Mouse (Mus musculus) kidney, postnatal 0 days (tissue): ENCODE data around the gene 1700013F07Rik. TPM values are rescaled to one million over a fixed set of nuclear protein-coding genes. Genes with fewer than 3 reads are reported as not detected.

ENCODE experiments used
- ATAC-seq: fragments of 200-750 bp; cut with Nextera tagmentation; replicated peaks from 2 replicates; pipeline ENCODE4 v1.8.0; 2017; ENCODE audit warnings: low read depth, moderate number of reproducible peaks, moderate TSS enrichment, moderate library complexity; ENCODE audit not compliant: low FRiP score
- DNase-seq: peaks from one replicate; pipeline ENCODE4 v3.0.0-alpha.2; 2016; ENCODE audit warnings: low spot score
- H3K27ac ChIP-seq: fragments of 300-500 bp; sonication (generic); 2 replicates; pipeline ENCODE4 v1.5.1; 2014; ENCODE audit warnings: mild to moderate bottlenecking
- H3K27me3 ChIP-seq: fragments of 300-500 bp; sonication (generic); 2 replicates; pipeline ENCODE4 v1.6.1; 2014; ENCODE audit warnings: low read length, mixed read lengths; ENCODE audit not compliant: insufficient read depth
- H3K36me3 ChIP-seq: fragments of 300-500 bp; sonication (generic); 2 replicates; pipeline ENCODE4 v1.6.1; 2014; ENCODE audit warnings: low read length, mixed read lengths; ENCODE audit not compliant: insufficient read depth
- H3K4me1 ChIP-seq: fragments of 300-500 bp; sonication (generic); replicated peaks from 2 replicates; pipeline ENCODE4 v1.6.1; 2014; ENCODE audit warnings: antibody characterized with exemption, low read length, mixed read lengths; ENCODE audit not compliant: insufficient read depth
- H3K4me2 ChIP-seq: fragments of 300-500 bp; sonication (generic); 2 replicates; pipeline ENCODE4 v1.6.1; 2014; ENCODE audit warnings: mild to moderate bottlenecking, low read length, moderate library complexity, mixed read lengths
- H3K4me3 ChIP-seq: fragments of 300-500 bp; sonication (generic); replicated peaks from 2 replicates; pipeline ENCODE4 v1.5.1; 2014; ENCODE audit warnings: low read depth, low read length
- H3K9ac ChIP-seq: fragments of 300-500 bp; sonication (generic); 2 replicates; pipeline ENCODE4 v1.6.1; 2014; ENCODE audit warnings: low read depth, low read length
- H3K9me3 ChIP-seq: fragments of 300-500 bp; sonication (generic); replicated peaks from 2 replicates; pipeline ENCODE4 v1.6.1; 2016; ENCODE audit warnings: low read length, inconsistent platforms, mixed read lengths
- CTCF ChIP-seq: IDR thresholded peaks from 2 replicates; pipeline ENCODE4 v1.5.1; 2016; ENCODE audit warnings: antibody characterized with exemption, low read depth, mild to moderate bottlenecking, moderate library complexity
- WGBS: fragments of 180-500 bp; shearing (Covaris S2); extraction: QIAGEN DNeasy Blood & Tissue Kit; methylation state at CpG from one replicate; pipeline ENCODE4 v1.1.7; 2014; 5-methylcytosine and 5-hydroxymethylcytosine counted together
- polyA plus RNA-seq: library from polyadenylated mRNA; unstranded; fragments of >200 nt; fragmentation: Nextera tagmentation; extraction: Ambion mirVana; gene quantifications from 2 replicates; pipeline ENCODE4 v1.2.1, GENCODE M21; 2015

1700013F07Rik gene
- polyA plus RNA-seq, 1 experiment from 2014 or later: not detected

DNA sequence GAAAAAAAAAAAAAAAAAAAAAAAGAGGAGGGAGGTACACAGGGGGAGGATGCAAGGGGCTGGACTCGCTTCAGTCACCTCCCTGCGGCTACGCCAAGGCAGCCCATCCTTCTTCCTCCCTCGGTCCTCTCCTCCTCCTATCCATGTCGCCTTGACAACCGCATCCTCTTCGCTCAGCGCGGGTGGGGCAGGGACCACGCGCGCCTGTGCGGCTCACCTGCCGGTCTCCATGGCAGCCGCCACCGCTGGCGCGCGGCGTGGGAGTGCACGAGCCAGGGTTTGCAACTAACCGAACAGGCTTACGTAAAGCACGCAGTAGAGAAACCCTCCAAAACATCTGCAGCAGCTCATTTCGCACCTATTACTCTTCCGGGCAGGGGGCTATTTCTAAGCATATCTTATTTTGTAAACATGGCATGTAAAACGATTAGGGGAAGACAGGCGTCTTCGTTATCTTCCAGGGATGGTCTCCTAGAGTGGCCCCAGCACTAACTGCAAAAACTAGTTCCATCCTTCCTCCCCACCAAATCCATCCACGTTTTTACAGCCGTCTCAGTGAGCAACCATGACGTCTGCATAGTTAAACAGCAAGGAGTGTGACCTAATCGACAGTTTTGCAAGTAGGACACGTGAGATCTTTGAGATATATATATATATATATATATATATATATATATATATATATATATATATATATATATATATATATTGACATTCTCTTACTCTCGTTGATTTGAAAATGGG, 2.7 kb downstream of the 1700013F07Rik start, which contains the start of gene 5330417C22Rik:
Gene 5330417C22Rik (minus strand): TSS at position 20 of the 744 bp plus-strand sequence.
- Histone ChIP-seq H3K27ac (no peak within 1 kb of the TSS), H3K27me3 (0 out of 2 replicates have a peak, but pooled peaks cover 4% of the 10 kb centered on the region), H3K9me3 (no peaks in the 10 kb centered on the region), H3K36me3 (no peaks in the 10 kb centered on the region), H3K4me3 (peak within 1 kb of the TSS; percentile 25), H3K4me1 (no peaks in the 10 kb centered on the region), H3K9ac (no peak within 1 kb of the TSS), H3K4me2 (peak within 1 kb of the TSS; percentile 58)
- TF ChIP-seq CTCF: no peak
- WGBS: 1% methylated on average over 34 of the region's 35 CpGs
- DNase-seq: peak; percentile 47
- peak; percentile 77 for ATAC-seq

DNA sequence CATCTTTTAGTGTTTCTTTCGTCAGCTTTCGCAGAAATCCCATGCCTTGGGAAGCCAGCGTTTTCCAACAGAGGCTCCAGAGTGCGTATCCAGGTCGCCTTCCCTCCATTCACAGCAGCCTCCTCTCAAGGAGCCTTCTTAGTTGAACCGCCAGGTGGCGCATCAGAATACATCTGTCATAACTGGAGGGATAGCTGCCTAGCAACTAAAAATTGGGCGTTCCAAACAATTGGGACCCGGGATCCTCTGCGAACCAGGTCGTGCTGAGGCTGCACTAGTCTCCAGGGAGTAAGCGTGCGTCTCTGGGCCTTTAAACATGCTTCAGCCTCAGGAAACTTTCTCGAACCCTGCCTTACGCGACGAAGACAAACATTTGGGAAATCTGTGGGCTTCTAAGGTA, 3.4 kb downstream of the 1700013F07Rik start:
- ATAC-seq (peak; percentile 45; the same call in 1 of the 2 replicates), DNase-seq (peak; percentile 93)
- 4% methylated on average over 17 of the region's 17 CpGs for WGBS
- Histone ChIP-seq H3K27me3 (0 out of 2 replicates have a peak, but pooled peaks cover 4% of the 10 kb centered on the region), H3K9me3 (no peaks in the 10 kb centered on the region), H3K36me3 (no peaks in the 10 kb centered on the region), H3K4me2 (peak overlapping the region; percentile 48), H3K27ac (no peak overlapping the region), H3K4me1 (no peaks in the 10 kb centered on the region), H3K4me3 (0 out of 2 replicates have a peak overlapping the region, but pooled peaks have one; percentile 2), H3K9ac (no peak overlapping the region)
- TF ChIP-seq CTCF: peak; percentile 89

DNA sequence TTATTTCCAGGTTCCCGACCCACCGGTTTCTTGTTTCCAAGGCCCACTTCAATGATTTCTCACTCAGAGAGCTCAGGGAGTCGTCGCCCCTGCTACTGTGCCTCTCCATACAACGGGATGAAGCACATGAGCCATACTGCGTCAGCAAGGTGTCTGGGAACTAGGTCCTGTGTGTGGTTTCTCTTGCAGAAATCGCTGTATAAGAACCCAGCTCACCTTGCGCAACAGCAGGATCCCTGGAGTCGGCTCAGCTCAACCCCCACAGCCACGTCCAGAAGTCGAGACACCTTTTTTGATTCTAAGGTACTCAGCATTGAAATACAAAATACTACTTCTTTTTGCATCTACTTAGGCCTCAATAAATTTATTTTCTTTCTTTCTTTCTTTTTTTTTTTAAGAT, 8.3 kb downstream of the 1700013F07Rik start:
- H3K9ac ChIP-seq: no peak overlapping the region
- TF ChIP-seq CTCF: no peak
- DNase-seq (no peak), ATAC-seq (no peak)
- H3K27me3 ChIP-seq: no peaks in the 10 kb centered on the region
- no peak overlapping the region for H3K4me3 ChIP-seq
- H3K4me2 ChIP-seq: no peak overlapping the region
- H3K9me3 ChIP-seq: no peaks in the 10 kb centered on the region
- H3K4me1 ChIP-seq: no peaks in the 10 kb centered on the region
- 79% methylated on average over 11 of the region's 11 CpGs for WGBS
- no peaks in the 10 kb centered on the region for H3K36me3 ChIP-seq
- H3K27ac ChIP-seq: no peak overlapping the region

DNA sequence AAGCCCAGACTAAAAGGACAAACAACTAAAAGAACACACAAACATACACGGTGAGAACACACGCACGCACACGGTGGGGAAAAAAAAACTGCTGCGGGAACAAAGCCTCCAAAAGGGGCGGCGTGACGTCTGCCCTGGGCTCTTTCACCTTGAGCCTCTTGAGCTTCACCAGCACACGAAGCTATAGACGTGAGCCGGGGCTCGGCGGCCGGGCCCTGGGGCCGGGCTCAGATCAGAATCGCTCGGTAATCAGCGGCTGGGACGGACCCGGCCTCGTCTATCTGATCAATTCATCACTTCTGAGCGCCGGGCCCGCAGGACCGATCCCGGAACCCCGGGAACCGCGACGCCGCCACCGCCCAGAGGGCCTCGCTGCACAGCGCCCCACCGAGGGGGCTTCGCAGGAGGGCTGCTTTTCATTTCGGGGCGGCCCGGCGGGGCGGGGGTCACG, 20.2 kb downstream of the 1700013F07Rik start:
- Histone ChIP-seq H3K9ac (peak overlapping the region; percentile 93), H3K27me3 (no peaks in the 10 kb centered on the region), H3K4me1 (no peaks in the 10 kb centered on the region), H3K36me3 (peaks cover 20% of the 10 kb centered on the region), H3K4me3 (peak overlapping the region; percentile 72), H3K27ac (peak overlapping the region; percentile 81; the same call in 1 of the 2 replicates), H3K9me3 (no peaks in the 10 kb centered on the region), H3K4me2 (peak overlapping the region; percentile 80)
- ATAC-seq (peak; percentile 76), DNase-seq (peak; percentile 41)
- TF ChIP-seq CTCF: no peak
- WGBS: under 1% methylated on average over 40 of the region's 42 CpGs

DNA sequence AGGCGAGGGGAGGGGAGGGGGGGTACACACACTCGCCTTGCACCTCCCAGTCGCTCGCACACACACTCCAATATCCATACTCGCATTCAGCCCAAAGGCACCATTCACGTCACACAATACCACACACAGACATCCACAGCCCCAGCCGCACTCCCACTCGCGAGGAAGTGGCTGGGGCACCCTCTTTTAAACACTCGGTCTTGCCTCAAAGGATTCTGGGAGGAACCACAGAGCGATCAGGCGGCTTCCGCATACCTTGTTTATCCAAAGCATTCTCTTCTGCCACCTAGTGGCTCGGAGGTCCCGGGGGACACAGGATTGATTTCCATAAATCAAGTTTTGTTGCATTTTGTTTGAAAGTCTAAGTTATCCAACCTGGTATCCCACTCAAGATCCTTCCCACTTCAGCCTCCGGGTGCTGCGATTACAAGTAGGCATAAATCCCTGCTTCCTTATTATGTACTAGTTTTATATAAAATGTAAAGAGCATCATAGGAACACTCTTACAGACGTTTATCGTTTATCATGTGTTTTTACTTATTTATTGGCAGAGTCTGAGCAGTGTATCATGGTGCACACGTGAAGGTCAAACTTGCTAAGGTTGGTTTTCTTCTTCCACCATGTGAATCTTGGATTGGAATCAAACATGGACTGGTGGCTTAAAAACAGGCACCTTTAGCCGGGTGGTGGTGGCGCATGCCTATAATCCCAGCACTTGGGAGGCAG, 20.8 kb downstream of the 1700013F07Rik start:
- peak; percentile 98 for TF ChIP-seq CTCF
- peak; percentile 97 for DNase-seq

DNA sequence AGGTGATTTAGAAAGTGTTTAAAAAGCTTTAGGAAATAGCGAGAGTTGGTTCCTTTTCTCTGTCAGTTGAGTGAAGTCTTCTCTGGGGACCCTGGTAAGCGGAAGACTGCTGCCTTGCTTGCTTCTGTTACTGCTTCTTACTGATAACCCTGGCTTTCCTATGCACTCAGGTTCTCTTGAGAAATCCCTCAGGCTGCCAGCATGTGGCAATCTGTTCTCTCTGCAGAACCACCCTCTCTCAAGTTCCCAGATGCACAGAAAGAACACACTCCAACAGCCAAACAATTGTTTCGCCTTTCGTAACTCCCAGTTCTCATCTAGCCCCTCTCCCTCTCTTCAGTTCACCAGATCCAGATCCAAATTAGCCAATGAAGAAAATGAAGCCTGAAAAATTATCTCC, 23.9 kb downstream of the 1700013F07Rik start:
- WGBS: 91% methylated on average over 4 of the region's 4 CpGs
- Histone ChIP-seq H3K27me3 (no peaks in the 10 kb centered on the region), H3K9ac (no peak overlapping the region), H3K4me3 (no peak overlapping the region), H3K4me2 (no peak overlapping the region), H3K27ac (no peak overlapping the region), H3K36me3 (peaks cover 20% of the 10 kb centered on the region), H3K9me3 (no peaks in the 10 kb centered on the region), H3K4me1 (peaks cover 11% of the 10 kb centered on the region; the same call in 1 of the 2 replicates)
- ATAC-seq (no peak), DNase-seq (no peak)
- TF ChIP-seq CTCF: no peak

More for the DNA sequence above, 20.8 kb downstream of the 1700013F07Rik start:
- H3K36me3 ChIP-seq: peaks cover 20% of the 10 kb centered on the region
- peak overlapping the region; percentile 72 for H3K4me3 ChIP-seq
- peak; percentile 95 for ATAC-seq
- H3K9ac ChIP-seq: peak overlapping the region; percentile 93
- WGBS: 19% methylated on average over 21 of the region's 22 CpGs
- H3K27me3 ChIP-seq: no peaks in the 10 kb centered on the region
- no peaks in the 10 kb centered on the region for H3K4me1 ChIP-seq
- peak overlapping the region; percentile 80 for H3K4me2 ChIP-seq
- H3K9me3 ChIP-seq: no peaks in the 10 kb centered on the region
- H3K27ac ChIP-seq: peak overlapping the region; percentile 81; the same call in 1 of the 2 replicates
